Mouse (Mus musculus) embryonic facial prominence, embryonic 14.5 days (tissue): Measurements from ENCODE around the gene Ammecr1. TPM values are rescaled to one million over a fixed set of nuclear protein-coding genes. Genes with fewer than 3 reads are reported as not detected.

Source experiments
- ATAC-seq: fragments of 200-750 bp; cut with Nextera tagmentation; 2 replicates; pipeline ENCODE4 v1.8.0; 2017; ENCODE audit warnings: low read depth, moderate number of reproducible peaks, moderate TSS enrichment
- DNase-seq: peaks from one replicate; pipeline ENCODE4 v3.0.0-alpha.2; 2015; ENCODE audit warnings: low spot score
- H3K27ac ChIP-seq: fragments of 300-500 bp; sonication (generic); replicated peaks from 2 replicates; pipeline ENCODE4 v1.5.1; 2014; ENCODE audit warnings: low read depth, mild to moderate bottlenecking, low read length, moderate library complexity
- H3K27me3 ChIP-seq: fragments of 300-500 bp; sonication (generic); replicated peaks from 2 replicates; pipeline ENCODE4 v1.6.1; 2014; ENCODE audit warnings: low read length; ENCODE audit not compliant: control insufficient read depth, insufficient read depth
- H3K36me3 ChIP-seq: fragments of 300-500 bp; sonication (generic); 2 replicates; pipeline ENCODE4 v1.6.1; 2014; ENCODE audit warnings: low read length, mixed read lengths; ENCODE audit not compliant: control insufficient read depth, insufficient read depth
- H3K4me1 ChIP-seq: fragments of 300-500 bp; sonication (generic); 2 replicates; pipeline ENCODE4 v1.6.1; 2014; ENCODE audit warnings: antibody characterized with exemption, low read length; ENCODE audit not compliant: control insufficient read depth, insufficient read depth
- H3K4me2 ChIP-seq: fragments of 300-500 bp; sonication (generic); 2 replicates; pipeline ENCODE4 v1.6.1; 2014; ENCODE audit warnings: low read depth, mild to moderate bottlenecking, low read length, moderate library complexity, mixed read lengths
- H3K4me3 ChIP-seq: fragments of 300-500 bp; sonication (generic); 2 replicates; pipeline ENCODE4 v1.5.1; 2014; ENCODE audit warnings: low read depth, mild to moderate bottlenecking, low read length
- H3K9ac ChIP-seq: fragments of 300-500 bp; sonication (generic); 2 replicates; pipeline ENCODE4 v1.6.1; 2014; ENCODE audit warnings: low read depth, mild to moderate bottlenecking, low read length, moderate library complexity, mixed read lengths
- H3K9me3 ChIP-seq: fragments of 300-500 bp; sonication (generic); 2 replicates; pipeline ENCODE4 v1.6.1; 2016; ENCODE audit warnings: low read length; ENCODE audit not compliant: control insufficient read depth
- WGBS: fragments of 180-500 bp; shearing (Covaris S2); extraction: QIAGEN DNeasy Blood & Tissue Kit; methylation state at CpG from one replicate; pipeline ENCODE4 v1.1.7; 2014; 5-methylcytosine and 5-hydroxymethylcytosine counted together
- polyA plus RNA-seq: library from polyadenylated mRNA; unstranded; fragments of >200 nt; fragmentation: Nextera tagmentation; extraction: Ambion mirVana; gene quantifications from 2 replicates; pipeline ENCODE4 v1.2.1, GENCODE M21; 2014

Gene Ammecr1
- polyA plus RNA-seq, 1 experiment from 2014 or later: 21.8 TPM

GRCm38 (mm10) chrX:142841916-142842315 is 124.6 kb downstream of the Ammecr1 start:
- DNase-seq (no peak), ATAC-seq (no peak)
- H3K4me2 ChIP-seq: no peak overlapping the region
- H3K9ac ChIP-seq: no peak overlapping the region
- no peak overlapping the region for H3K27ac ChIP-seq
- H3K9me3 ChIP-seq: no peaks in the 10 kb centered on the region
- H3K4me1 ChIP-seq: no peaks in the 10 kb centered on the region
- 0 out of 2 replicates have a peak, but pooled peaks cover 5% of the 10 kb centered on the region for H3K36me3 ChIP-seq
- H3K27me3 ChIP-seq: no peaks in the 10 kb centered on the region; the same call in none of the 2 replicates
- WGBS: 86% methylated on average over 4 of the region's 4 CpGs
- no peak overlapping the region for H3K4me3 ChIP-seq

DNA sequence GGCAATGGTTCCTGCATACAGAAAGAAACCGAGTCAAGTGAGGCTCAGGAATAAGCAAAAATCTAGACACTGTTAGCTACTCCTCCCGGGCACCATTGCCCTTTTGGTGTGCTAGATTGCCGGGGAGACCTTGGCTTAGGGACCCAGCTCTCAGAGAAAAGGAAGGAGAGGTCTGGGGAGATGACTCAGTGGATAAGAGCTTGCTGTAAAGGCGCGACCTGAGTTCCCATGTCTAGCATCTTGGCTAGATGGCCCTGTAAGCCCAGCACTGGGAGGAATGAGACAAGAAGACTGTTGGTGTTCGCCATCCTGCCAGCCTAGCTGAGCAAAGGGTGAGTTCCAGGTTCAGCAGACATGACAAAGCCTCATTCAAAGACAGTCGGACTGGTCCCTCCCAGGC is 127.1 kb downstream of the Ammecr1 start:
- Histone ChIP-seq H3K27me3 (no peaks in the 10 kb centered on the region; the same call in 1 of the 2 replicates), H3K4me3 (no peak overlapping the region), H3K9me3 (no peaks in the 10 kb centered on the region), H3K36me3 (0 out of 2 replicates have a peak, but pooled peaks cover 5% of the 10 kb centered on the region), H3K4me1 (no peaks in the 10 kb centered on the region), H3K4me2 (no peak overlapping the region), H3K9ac (no peak overlapping the region), H3K27ac (no peak overlapping the region)
- ATAC-seq: no peak
- 82% methylated on average over 7 of the region's 7 CpGs for WGBS
- no peak for DNase-seq

- Histone ChIP-seq H3K36me3 (0 out of 2 replicates have a peak, but pooled peaks cover 5% of the 10 kb centered on the region), H3K4me2 (no peak overlapping the region), H3K4me3 (no peak overlapping the region), H3K27me3 (no peaks in the 10 kb centered on the region; the same call in 1 of the 2 replicates), H3K27ac (no peak overlapping the region), H3K9ac (no peak overlapping the region), H3K4me1 (no peaks in the 10 kb centered on the region), H3K9me3 (no peaks in the 10 kb centered on the region)
- WGBS: 84% methylated on average over 2 of the region's 2 CpGs
- no peak for DNase-seq
- no peak for ATAC-seq
Measured at GRCm38 (mm10) chrX:142838841-142839240, 127.7 kb downstream of the Ammecr1 start.

DNA sequence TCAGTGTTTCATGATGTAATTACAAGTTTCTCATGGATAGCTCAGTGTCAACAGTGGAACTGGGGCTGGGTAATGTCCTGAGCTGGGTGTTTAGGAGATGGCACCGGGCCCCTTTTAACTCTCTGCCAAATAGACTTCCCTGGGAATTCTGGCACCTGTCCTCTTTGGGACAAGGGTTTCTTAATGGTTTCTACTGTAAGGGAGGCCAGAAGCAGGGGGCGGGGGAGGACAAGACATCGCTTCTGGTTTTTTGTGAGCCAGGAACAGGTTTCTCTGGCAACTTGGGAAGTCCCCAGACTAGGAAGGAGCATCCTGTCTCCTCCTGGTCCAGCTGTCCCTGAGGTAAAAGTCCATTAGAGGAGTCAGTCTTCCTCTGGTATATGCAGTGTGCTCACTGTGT is 129.2 kb downstream of the Ammecr1 start:
- H3K4me1 ChIP-seq: no peaks in the 10 kb centered on the region
- no peak overlapping the region for H3K9ac ChIP-seq
- ATAC-seq: no peak
- WGBS: 84% methylated on average over 3 of the region's 3 CpGs
- 0 out of 2 replicates have a peak, but pooled peaks cover 2% of the 10 kb centered on the region for H3K36me3 ChIP-seq
- H3K4me3 ChIP-seq: no peak overlapping the region
- H3K4me2 ChIP-seq: no peak overlapping the region
- H3K27me3 ChIP-seq: no peaks in the 10 kb centered on the region; the same call in 1 of the 2 replicates
- H3K27ac ChIP-seq: no peak overlapping the region
- H3K9me3 ChIP-seq: no peaks in the 10 kb centered on the region
- no peak for DNase-seq

DNA sequence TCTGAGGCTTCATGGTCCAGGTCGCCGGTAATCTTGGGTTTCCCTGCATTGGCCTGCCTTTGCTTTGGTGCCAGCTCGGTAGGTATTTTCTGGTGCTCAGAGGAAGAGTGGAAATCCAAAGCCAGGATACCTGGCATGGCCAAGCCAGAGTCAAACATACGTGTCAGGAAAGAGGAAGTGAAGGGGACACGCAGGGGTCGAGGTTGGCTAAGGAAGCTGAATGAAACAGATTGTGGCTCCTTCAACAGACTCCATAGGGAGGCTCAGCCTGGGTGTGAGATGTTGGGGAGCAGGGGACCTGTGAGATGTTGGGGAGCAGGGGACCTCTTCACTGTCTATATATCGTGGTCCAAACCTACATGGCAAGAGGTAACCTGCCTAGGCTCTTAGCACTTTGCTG is 130.1 kb downstream of the Ammecr1 start:
- Histone ChIP-seq H3K27ac (no peak overlapping the region), H3K9ac (no peak overlapping the region), H3K4me1 (no peaks in the 10 kb centered on the region), H3K9me3 (no peaks in the 10 kb centered on the region), H3K4me2 (no peak overlapping the region), H3K27me3 (no peaks in the 10 kb centered on the region; the same call in 1 of the 2 replicates), H3K36me3 (no peaks in the 10 kb centered on the region), H3K4me3 (no peak overlapping the region)
- 85% methylated on average over 7 of the region's 7 CpGs for WGBS
- ATAC-seq (no peak), DNase-seq (no peak)

GRCm38 (mm10) chrX:142834807-142835206 is 131.7 kb downstream of the Ammecr1 start:
- WGBS: 82% methylated on average over 6 of the region's 6 CpGs

DNA sequence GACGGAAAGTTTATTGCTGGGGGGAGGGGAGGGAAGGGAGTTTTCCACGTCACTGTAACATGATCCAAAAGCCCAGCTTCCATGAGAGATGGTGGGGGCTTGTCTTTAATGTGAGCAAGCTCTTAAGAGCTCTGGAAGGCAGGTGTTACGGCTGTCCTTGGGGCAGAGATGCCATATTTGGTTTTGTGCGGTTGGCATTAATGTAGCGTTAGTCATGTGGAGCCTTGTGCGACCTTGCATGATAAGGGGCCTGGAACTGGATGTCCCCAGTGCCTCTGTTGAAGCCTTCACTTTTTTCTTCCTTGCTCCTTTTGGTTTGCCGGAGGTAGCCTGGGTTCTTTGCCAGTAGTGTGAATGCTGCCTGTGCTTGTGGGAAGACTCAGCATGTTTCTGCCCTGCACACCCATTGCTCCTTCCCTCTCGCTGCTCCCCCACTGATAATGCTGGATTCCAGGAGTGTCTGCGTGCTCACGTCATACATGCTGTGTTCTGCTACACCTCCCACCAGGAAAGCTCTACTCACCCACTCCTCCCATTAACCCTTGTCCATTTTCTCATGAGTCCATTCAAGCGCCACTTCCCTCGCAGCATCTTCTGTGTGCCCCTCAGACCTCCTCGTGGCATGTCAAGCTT is 133.2 kb downstream of the Ammecr1 start:
- ATAC-seq (no peak), DNase-seq (no peak)
- 0 out of 2 replicates have a peak, but pooled peaks cover under 1% of the 10 kb centered on the region for H3K4me1 ChIP-seq
- no peaks in the 10 kb centered on the region for H3K36me3 ChIP-seq
- H3K9ac ChIP-seq: no peak overlapping the region
- H3K4me3 ChIP-seq: no peak overlapping the region
- WGBS: 72% methylated on average over 13 of the region's 13 CpGs
- H3K27me3 ChIP-seq: no peaks in the 10 kb centered on the region; the same call in 1 of the 2 replicates
- no peak overlapping the region for H3K4me2 ChIP-seq
- H3K9me3 ChIP-seq: no peaks in the 10 kb centered on the region
- no peak overlapping the region for H3K27ac ChIP-seq

More at GRCm38 (mm10) chrX:142834807-142835206, 131.7 kb downstream of the Ammecr1 start:
- DNase-seq: no peak
- H3K27me3 ChIP-seq: no peaks in the 10 kb centered on the region; the same call in 1 of the 2 replicates
- no peak overlapping the region for H3K9ac ChIP-seq
- no peak for ATAC-seq
- no peaks in the 10 kb centered on the region for H3K9me3 ChIP-seq
- H3K27ac ChIP-seq: no peak overlapping the region
- H3K36me3 ChIP-seq: no peaks in the 10 kb centered on the region
- H3K4me2 ChIP-seq: no peak overlapping the region
- no peak overlapping the region for H3K4me3 ChIP-seq
- no peaks in the 10 kb centered on the region for H3K4me1 ChIP-seq

DNA sequence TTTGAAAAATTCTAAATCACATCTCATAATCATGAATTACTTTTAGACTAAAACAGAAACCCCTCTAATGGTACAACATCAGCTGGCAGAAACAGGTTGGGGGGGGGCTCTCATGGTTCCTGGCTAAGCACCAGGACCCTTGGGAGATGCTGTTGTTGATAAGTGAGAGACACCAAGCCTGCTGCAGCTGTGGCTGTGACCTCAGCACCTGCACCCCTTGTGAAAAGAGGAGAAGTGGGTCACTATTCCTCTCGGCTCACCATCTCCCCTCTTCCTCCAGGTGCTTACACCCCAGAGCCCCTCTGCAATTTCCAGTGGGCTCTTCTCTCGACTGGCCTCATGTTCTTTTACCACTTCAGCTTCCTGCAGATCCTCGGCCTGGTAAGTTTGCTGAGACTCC is 134.3 kb downstream of the Ammecr1 start:
- no peak overlapping the region for H3K4me2 ChIP-seq
- no peaks in the 10 kb centered on the region for H3K36me3 ChIP-seq
- H3K27ac ChIP-seq: no peak overlapping the region
- no peak overlapping the region for H3K4me3 ChIP-seq
- DNase-seq: no peak
- no peaks in the 10 kb centered on the region for H3K9me3 ChIP-seq
- no peaks in the 10 kb centered on the region for H3K27me3 ChIP-seq
- WGBS: 69% methylated on average over 3 of the region's 3 CpGs
- ATAC-seq: no peak; the same call in 1 of the 2 replicates
- H3K4me1 ChIP-seq: 0 out of 2 replicates have a peak, but pooled peaks cover 3% of the 10 kb centered on the region
- no peak overlapping the region for H3K9ac ChIP-seq

DNA sequence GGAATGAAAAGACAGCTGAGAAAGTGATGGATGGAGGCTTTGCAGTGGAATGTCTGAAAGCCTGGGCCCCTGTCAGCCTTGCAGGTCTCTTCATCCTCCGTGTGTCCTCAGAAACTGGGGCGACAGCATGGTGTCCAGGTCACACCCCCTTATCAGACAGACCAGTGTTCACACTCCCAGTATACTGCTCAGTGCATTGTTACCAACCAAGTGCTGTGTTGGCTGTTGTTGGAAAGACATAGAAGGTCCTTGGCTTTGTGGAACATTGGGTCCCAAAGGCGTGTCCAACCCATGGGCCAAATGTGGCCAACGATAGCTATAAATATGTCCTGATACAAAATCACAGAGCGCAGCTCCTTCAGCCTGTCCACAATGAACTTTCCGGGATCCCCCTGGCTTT is 136.0 kb downstream of the Ammecr1 start:
- DNase-seq: no peak
- Histone ChIP-seq H3K9me3 (no peaks in the 10 kb centered on the region), H3K4me3 (no peak overlapping the region), H3K4me2 (no peak overlapping the region), H3K27me3 (no peaks in the 10 kb centered on the region), H3K9ac (no peak overlapping the region), H3K36me3 (no peaks in the 10 kb centered on the region), H3K27ac (no peak overlapping the region), H3K4me1 (0 out of 2 replicates have a peak, but pooled peaks cover 3% of the 10 kb centered on the region)
- ATAC-seq: no peak
- WGBS: 94% methylated on average over 6 of the region's 6 CpGs
